Mouse (Mus musculus) neutrophil, adult 65 days (primary cell): Measurements from ENCODE around the gene Atp13a2. TPM values are rescaled to one million over a fixed set of nuclear protein-coding genes. Genes with fewer than 3 reads are reported as not detected.

Source experiments
- total RNA-seq: library from RNA; stranded (reverse); gene quantifications from 2 replicates; pipeline ENCODE4 v1.2.4, GENCODE M21; 2023

Gene Atp13a2
- total RNA-seq, result 41.5 and 52.2 TPM in 2 replicates

DNA sequence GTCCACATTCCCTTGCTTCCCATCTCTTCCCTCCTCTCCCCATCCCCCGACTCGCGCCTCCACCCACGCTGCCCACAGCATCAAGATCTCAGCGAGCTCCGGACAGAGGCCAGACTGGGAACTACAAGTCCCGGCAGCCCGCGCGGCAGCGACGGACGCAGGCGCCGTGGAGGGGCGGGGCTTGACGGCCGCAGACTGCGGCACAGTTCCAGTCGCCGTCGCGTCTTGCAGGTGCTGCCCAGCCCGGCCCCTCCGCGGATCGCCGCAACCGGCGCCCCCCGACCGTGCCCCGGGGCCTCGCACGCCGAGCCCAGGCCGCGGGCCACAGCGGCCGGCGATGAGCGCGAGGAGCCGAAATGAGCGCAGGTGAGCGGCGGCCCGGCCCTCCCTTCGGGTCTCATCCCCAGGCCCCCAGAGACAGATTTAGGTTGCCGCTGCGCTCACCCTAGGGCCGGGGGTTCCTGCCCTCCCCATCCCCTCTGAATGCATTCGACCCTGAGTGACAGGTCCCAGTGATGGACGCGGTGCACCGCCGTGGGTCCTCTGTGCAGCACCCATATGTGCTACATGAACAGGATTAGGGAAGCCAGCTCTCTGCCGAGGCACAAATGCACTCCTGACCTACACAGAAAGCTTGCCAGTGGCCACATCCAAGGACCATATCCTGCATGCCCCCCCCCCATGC, at the start of gene Atp13a2:
Gene Atp13a2 (plus strand): TSS at position 163 of the 685 bp plus-strand sequence.

DNA sequence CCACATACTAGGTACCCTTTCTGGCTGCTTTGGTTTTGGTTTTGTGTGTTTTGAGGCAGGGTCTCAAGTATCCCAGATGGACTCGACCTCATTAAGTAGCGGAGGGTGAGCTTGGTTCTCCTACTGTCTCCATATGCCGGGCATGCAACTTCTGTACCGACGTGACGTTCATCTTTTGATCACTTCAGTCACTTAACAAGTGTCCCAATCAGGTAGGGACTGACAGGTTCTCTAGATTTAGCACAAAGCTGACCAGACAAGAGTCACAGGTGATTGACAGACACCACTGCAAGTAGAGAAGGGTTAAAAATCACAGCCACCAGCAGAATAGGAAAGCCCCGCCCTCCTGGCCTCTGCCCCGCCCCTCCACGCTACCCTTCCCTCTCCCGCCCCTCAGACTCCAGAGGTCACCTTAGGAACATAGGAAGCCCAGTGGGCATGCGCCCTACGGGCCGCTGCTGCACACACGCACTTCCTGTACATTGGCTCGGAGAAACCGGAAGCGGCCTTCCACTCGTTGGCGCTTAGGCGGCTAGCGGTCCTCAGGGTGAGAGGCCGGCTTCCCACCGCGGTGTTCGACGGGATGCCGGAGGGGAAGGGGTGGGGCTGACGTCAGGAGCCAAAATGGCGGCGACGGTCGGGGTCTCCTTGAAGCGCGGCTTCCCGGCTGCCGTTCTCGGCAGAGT, 25.7 kb upstream of the Atp13a2 start, which contains the start of gene Sdhb:
Gene Sdhb (plus strand): TSS at position 423 of the 686 bp plus-strand sequence.

DNA sequence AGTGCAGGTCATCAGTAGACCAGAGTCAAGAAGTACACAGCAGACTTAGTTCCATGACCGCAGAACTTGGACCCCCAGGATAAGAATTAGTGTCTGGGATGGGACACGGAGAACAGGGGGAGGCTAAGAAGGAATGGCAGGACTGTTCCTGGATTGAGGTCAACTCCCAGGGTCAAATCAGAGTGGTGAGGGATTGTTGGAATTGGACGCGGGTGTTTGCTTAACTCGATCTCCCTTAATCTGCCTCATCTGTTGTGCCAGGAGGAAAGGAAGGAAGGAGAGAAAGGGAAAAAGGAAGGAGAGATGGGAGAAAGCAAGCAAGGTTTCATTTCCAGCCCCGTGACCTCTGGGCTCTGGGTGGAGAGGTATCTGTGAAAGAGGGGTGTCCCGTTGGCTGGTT, 23.4 kb downstream of the Atp13a2 start, which contains the start of gene Mfap2:
Gene Mfap2 (plus strand): TSS at position 301 of the 400 bp plus-strand sequence.

Other genes starting within 250 kb of the Atp13a2 start
- gene Padi6, start 244.2 kb upstream of the Atp13a2 start, total RNA-seq, result 0.51 TPM in 1 of 2 replicates, not detected in the other
- gene Padi4, start 212.6 kb upstream of the Atp13a2 start, total RNA-seq, result 508 and 529 TPM in 2 replicates
- 0.44 and 0.61 TPM in 2 replicates for gene Padi3, start 176.2 kb upstream of the Atp13a2 start, total RNA-seq
- gene Padi1, start 141.1 kb upstream of the Atp13a2 start, total RNA-seq, result not detected in 2 replicates
- gene Padi2, start 80.5 kb upstream of the Atp13a2 start, total RNA-seq, result 22.5 and 31.9 TPM in 2 replicates
- gene Sdhb, start 25.7 kb upstream of the Atp13a2 start, total RNA-seq, result 64.7 and 69.5 TPM in 2 replicates
- not detected in 2 replicates for gene Mfap2, start 23.5 kb downstream of the Atp13a2 start, total RNA-seq
- gene Crocc, start 73.7 kb downstream of the Atp13a2 start, total RNA-seq, result 7.8 and 10.3 TPM in 2 replicates
- gene Necap2, start 91.5 kb downstream of the Atp13a2 start, total RNA-seq, result 79.8 and 82.2 TPM in 2 replicates
- not detected in 2 replicates for gene Spata21, start 101.5 kb downstream of the Atp13a2 start, total RNA-seq
- 77.3 and 86.6 TPM in 2 replicates for gene Szrd1, start 152.9 kb downstream of the Atp13a2 start, total RNA-seq
- 21.2 and 34.1 TPM in 2 replicates for gene Fbxo42, start 161.0 kb downstream of the Atp13a2 start, total RNA-seq
- 0.54 and 1.3 TPM in 2 replicates for gene Rsg1, start 227.1 kb downstream of the Atp13a2 start, total RNA-seq